Mouse (Mus musculus) cerebellum, postnatal 25 days (tissue): ENCODE results near the gene Dpyd.

Experiments
- DNase-seq, 2 experiments: peaks; one replicate each; pipeline ENCODE4 v3.0.0; 2021; ENCODE audit warnings: mixed read lengths in 2 of 2

Dpyd gene

GRCm38 (mm10) chr3:119095223-119095886 lies 533.4 kb downstream of the Dpyd start:
- DNase-seq: no peak

GRCm38 (mm10) chr3:119126003-119126402 lies 564.1 kb downstream of the Dpyd start:
- no peak for DNase-seq

DNA sequence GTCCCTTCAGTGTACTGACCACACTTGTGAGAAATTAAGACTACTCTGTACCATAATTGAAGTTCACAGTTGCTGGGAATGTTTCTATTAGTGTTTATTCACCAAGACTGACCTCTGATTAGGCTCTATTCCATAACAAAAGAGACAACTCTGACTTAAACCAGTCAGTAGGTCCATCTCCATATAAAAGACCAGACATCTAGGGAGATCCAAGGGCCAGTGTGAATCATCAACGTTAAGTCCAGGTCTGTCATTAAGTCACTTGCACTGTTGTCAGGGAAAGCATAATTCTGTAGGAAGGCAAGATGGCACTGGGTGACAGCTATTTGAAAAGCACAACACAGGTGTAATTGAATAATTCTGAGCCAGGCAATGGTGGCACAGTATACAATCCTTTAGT lies 566.1 kb downstream of the Dpyd start:
- no peak for DNase-seq

- DNase-seq: no peak
Measured at GRCm38 (mm10) chr3:119143034-119143433, 581.1 kb downstream of the Dpyd start.

DNA sequence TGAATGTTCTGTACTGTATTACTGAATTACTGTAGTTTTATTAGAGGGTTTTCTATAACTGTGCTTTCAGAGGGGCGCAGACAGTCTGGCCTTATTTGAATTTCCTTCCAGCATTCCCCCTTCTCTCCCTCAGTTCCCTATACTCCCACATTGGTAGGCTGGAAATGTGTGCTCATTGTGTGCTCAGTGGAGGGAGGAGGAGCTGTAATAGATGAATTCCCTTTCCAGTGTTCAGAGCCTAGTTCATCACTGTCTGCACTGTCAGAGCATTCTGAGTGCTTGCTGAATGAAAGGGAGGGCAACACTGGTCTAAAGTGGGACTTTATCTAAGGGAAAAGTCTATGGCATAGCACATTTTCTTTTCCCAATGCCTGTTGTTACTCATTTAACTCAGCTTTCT lies 582.9 kb downstream of the Dpyd start:
- no peak for DNase-seq

DNA sequence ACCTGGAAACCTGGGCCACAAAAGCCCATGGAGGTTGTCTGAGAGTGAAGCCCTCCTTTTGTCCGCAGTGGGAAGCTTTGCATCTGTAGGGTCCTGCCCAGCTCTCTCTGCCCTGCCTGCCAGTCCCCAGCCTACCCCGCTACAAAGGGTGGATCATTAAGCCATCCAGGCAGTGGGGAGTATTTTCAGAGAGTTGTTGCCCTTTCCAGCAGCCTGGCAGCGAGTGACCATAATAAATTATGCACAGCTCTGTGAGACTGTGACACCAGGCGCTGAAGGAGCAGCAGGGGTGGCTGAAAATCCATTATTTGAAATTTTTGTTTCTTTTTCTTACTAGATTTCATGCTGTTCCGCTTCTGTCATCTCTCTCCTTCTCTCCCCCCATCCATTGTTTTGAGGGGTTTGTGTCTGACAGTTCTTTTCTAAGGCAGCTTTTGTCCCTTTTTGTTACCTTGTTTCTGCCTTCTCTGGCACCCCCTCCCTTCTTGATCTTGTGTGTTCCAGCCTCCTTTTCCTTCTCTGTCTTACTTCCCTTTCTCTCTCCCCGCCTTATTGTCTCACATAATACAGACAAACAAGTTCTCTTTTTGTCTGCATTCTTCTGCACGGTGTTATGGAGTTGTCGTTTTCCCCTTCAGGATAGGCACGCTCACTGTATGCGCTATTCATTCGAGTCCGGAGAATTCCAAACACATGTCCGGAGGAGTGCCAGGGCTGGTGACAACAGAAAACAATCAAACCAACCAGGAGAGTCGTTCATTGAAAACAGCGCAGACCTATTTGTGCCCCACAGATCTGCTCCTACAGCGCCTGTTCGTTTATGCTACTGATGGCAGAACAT lies 592.9 kb downstream of the Dpyd start:
- peak; percentile 16 to 32 for DNase-seq

- DNase-seq: no peak
Measured at GRCm38 (mm10) chr3:119158670-119159069, 596.7 kb downstream of the Dpyd start.

DNA sequence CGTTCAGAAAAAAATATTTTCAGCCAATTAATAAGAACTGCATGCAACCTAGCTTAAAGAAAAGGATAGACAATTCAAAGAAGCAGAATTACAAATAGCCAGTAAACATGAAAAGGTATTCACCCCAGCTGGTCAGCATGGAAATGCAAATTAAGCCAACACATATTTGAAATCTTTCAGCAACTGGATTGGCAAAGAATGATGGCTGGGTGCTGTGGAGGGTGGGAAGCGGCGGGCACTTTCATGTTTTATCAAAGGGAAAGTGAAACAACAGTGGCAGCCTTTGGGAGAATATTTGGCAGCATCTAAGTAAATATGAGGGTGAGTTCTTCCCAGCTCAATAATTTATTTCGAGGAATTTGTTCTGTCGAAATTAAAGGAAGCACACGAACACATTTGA lies 603.8 kb downstream of the Dpyd start:
- DNase-seq: no peak

DNA sequence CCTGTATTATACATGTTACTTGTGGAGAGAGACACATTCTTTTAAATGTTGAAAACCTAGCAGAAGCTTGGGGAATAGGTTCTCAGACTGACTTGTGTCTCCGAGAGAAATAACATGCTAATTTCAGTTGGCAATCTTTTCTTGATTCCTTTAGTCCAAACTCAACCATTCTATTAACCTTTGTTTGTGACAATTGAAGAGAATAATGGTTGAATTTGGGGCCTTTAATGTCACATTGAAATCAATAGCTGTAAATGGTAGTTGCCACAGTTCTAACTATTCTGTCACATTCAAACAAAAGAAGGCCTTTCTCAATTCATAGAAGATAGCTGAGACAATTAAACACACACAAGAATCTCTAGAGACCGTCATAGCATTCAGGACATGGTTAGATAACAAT lies 606.2 kb downstream of the Dpyd start:
- DNase-seq: no peak

DNA sequence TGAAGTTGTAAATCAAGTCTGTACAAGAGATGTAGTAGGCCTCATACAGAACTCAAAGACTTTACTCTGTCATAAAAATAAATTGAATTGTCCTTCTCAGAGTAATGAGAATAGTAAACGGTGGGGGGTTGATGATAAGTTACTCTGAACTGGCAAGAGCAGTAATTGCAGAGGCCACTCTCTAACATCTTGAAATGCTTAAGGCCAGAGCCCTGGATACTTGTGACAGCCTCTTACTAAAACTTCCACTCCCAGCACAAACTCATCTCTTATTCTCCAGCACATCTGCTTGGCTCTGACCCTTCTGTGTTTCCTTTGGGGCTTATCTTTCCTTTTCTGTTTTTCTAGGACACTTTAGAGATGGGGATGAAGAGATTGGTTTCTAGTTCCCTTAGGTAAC lies 606.7 kb downstream of the Dpyd start:
- no peak for DNase-seq

DNA sequence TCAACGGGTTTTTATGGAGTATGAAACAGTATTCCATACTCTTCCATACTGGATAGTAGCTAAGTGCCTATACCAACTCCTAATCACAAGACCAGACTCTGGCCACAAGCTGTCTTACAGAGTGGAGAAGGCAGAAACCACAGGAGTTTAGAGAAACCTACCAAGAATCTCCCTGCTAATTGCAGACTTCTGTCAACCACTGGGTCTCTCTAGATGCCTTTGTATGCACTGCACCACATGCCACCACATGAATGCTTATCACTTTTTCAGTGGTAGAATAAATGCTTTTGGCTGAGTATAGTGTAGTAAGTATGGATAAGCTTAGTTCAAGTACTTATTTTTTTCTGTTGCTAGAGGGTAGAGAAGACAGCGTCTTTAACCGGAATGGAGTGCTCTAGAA lies 621.3 kb downstream of the Dpyd start:
- no peak for DNase-seq

GRCm38 (mm10) chr3:119194071-119194470 lies 632.1 kb downstream of the Dpyd start:
- peak; percentile 7 to 8 for DNase-seq

GRCm38 (mm10) chr3:119195613-119196012 lies 633.7 kb downstream of the Dpyd start:
- DNase-seq: no peak

DNA sequence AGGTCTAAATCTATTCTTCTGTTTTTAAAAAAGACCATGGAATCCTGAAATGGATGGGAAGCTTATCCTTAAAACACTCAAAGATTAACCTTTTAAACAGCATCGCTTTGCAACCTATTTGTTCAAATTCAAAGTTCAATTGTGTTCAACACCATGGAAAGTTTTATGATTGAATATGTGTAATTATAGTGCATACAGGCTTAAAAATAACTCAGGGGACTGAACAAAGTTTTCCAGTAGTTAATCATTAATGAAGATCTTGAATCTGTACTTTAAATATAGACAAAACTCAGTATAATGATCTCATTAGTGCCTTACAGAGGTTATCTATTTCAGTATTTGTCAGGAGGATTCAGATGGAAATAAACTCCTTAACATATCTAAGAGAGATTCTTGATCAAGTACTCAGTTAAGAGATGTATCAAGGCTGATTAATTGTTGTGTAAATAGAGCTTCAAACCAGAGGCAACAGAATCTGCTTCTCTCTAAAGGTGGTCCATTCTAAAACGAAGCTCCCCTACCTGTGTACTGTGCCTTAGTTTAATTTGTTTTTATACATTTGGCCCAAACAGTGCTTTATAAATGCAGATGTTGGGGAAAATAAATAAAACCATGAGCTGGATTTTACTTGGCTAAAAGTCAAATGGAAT lies 659.0 kb downstream of the Dpyd start:
- DNase-seq: no peak

DNA sequence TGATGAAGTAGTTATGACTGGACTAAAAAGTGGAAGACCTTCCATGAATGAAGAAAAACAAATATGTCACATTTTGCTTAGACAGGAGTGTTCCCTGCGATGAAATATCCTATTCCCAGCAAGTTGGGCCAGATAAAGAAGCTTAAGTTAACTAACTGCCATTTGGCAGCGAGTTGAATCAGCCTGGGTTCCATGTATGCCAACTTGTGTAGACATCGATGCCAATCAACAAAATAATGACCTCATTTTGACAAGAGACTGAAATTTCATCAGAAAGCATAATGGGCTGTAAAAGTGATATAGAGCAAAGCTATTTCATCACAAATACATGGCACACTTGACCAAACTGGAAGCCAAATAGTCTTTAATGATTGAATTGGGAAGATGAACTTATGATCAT lies 681.3 kb downstream of the Dpyd start:
- DNase-seq: no peak

- DNase-seq: peak; percentile 10 to 52
Measured at GRCm38 (mm10) chr3:119256516-119256915, 694.6 kb downstream of the Dpyd start.

- DNase-seq: no peak
Measured at GRCm38 (mm10) chr3:119275241-119275640, 713.3 kb downstream of the Dpyd start.

DNA sequence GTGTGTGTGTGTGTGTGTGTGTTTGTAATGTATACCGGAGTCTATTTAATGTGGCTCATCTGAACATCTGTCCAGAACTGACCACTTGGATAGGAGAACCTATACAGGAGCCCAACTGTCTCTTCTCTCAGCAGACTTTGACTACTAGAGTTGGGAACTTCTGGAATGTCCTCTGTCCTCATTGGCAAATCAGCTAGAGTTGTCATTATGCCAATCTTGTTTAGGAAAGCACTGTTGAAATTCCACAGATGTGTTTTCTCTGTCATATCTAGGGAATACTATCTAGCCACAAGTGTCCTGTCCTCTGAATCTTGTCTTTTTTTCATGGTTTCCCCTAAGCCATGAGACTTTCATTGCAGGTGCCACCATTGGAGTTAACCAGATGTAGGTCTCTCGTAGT lies 718.7 kb downstream of the Dpyd start:
- DNase-seq: no peak

- DNase-seq: no peak
Measured at GRCm38 (mm10) chr3:119314693-119315092, 752.8 kb downstream of the Dpyd start.

- no peak for DNase-seq
Measured at GRCm38 (mm10) chr3:119329063-119329462, 767.1 kb downstream of the Dpyd start.

- DNase-seq: peak in 1 of 2 experiments; percentile 22
Measured at GRCm38 (mm10) chr3:119333335-119334305, 771.7 kb downstream of the Dpyd start.

GRCm38 (mm10) chr3:119361555-119362385 lies 799.8 kb downstream of the Dpyd start:
- no peak for DNase-seq
